Comparison of ENCODE assay signal across 10 mouse cellular contexts in genomic region chr15:98737881-98738280, GRCm38 (mm10). TPM values are rescaled to one million over a fixed set of nuclear protein-coding genes. Genes with fewer than 3 reads are reported as not detected.
A peak's percentile ranks its signal among the peaks of the same experiment; 100 is the strongest.
DNase-seq lines count a peak whose midpoint lies in the region; ATAC-seq and TF ChIP-seq lines count a peak whose summit lies in the region.
"Had no signal": no experiment of that assay in that cellular context is flagged by ENCODE, and none has a peak within 500 bp of the region (broad histone marks: within the 10 kb centered on the region; RNA-seq: fewer than 3 reads in every experiment).

No protein-coding gene starts in this region.

- peak; percentile 68 for TF ChIP-seq CTCF in lung, embryonic 14.5 days (IDR thresholded peaks at IDR 0.05; ENCODE audit: low read depth)

- peak; percentile 22 to 44 for DNase-seq in cerebellum, adult 18-20 months
- no peak for DNase-seq in cerebellum, adult 9-11 months
- DNase-seq in left cerebral cortex, adult 18-20 months (ENCODE audit: low spot score in 2 of 2), result peak; percentile 32 to 34
- no peak for DNase-seq in left cerebral cortex, postnatal 36 days (ENCODE audit: low spot score in 2 of 2)
- DNase-seq in ZHBTc4 (ENCODE audit: low read depth, low spot score), result peak; percentile 58
- DNase-seq in lung, embryonic 14.5 days, result peak; percentile 51
- DNase-seq in T-cell, adult 2 months (ENCODE audit: low spot score), result no peak
- DNase-seq in embryo, embryonic 9.5 days (ENCODE audit: extremely low spot score), result no peak

- no peak overlapping the region for H3K4me3 ChIP-seq in lung, embryonic 14.5 days (ENCODE audit: low read depth, low read length)
- H3K4me3 ChIP-seq: erythroblast, embryonic 14.5 days; limb, embryonic 12.5 days had no signal

- H3K36me3 ChIP-seq in lung, embryonic 14.5 days (ENCODE audit: insufficient read depth), result peaks cover 67% of the 10 kb centered on the region

- H3K9me3 ChIP-seq in lung, embryonic 14.5 days (ENCODE audit: low read depth, low read length), result no peaks in the 10 kb centered on the region
- H3K9me3 ChIP-seq: limb, embryonic 12.5 days had no signal

- no peaks in the 10 kb centered on the region for H3K4me1 ChIP-seq in lung, embryonic 14.5 days (ENCODE audit: insufficient read depth)
- H3K4me1 ChIP-seq: limb, embryonic 12.5 days had no signal

- intact Hi-C loops in left cerebral cortex, postnatal 36 days (cut with DNase I), result no loop called here

- H3K27me3 ChIP-seq in lung, embryonic 14.5 days (ENCODE audit: insufficient read depth, low read length), result no peaks in the 10 kb centered on the region
- H3K27me3 ChIP-seq: limb, embryonic 12.5 days had no signal

- H3K27ac ChIP-seq in lung, embryonic 14.5 days (ENCODE audit: low read depth), result no peak overlapping the region
- H3K27ac ChIP-seq: limb, embryonic 12.5 days had no signal

- H3K9ac ChIP-seq in lung, embryonic 14.5 days, result no peak overlapping the region
- H3K9ac ChIP-seq: limb, embryonic 12.5 days had no signal

- H3K4me2 ChIP-seq in lung, embryonic 14.5 days, result no peak overlapping the region
- H3K4me2 ChIP-seq: limb, embryonic 12.5 days had no signal

- ATAC-seq in lung, embryonic 14.5 days (ENCODE audit: insufficient read depth), result peak; percentile 53

RNA-seq across cellular contexts. Expression of gene Fkbp11, which starts 9.9 kb away (rescaled TPM):
- 1 to 10 TPM; 1.9 to 2.6 TPM for total RNA-seq in left cerebral cortex, adult 18-20 months (2021)
- 1 to 10 TPM; 1.5 to 2.1 TPM for total RNA-seq in left cerebral cortex, postnatal 36 days (2021)
- polyA plus RNA-seq in lung, embryonic 14.5 days (2014; fragmentation: Nextera tagmentation; extraction: Ambion mirVana), result 29.7 and 32.9 TPM in 2 replicates

RNA-seq across cellular contexts. Expression of gene Arf3, which starts 25.1 kb away (rescaled TPM):
- 100 to 1,000 TPM; 724 to 773 TPM for total RNA-seq in left cerebral cortex, adult 18-20 months (2021)
- total RNA-seq in left cerebral cortex, postnatal 36 days (2021), result 100 to 1,000 TPM; 721 to 734 TPM
- polyA plus RNA-seq in lung, embryonic 14.5 days (2014; fragmentation: Nextera tagmentation; extraction: Ambion mirVana), result 35.4 and 42.5 TPM in 2 replicates

RNA-seq across cellular contexts. Expression of gene Ccdc65, which starts 29.9 kb away (rescaled TPM):
- 10 to 100 TPM in 1 of 2 experiments, 1 to 10 TPM in 1; 9.5 to 10.5 TPM for total RNA-seq in left cerebral cortex, adult 18-20 months (2021)
- total RNA-seq in left cerebral cortex, postnatal 36 days (2021), result 10 to 100 TPM; 12.5 to 14.4 TPM
- 0.28 and 1.1 TPM in 2 replicates for polyA plus RNA-seq in lung, embryonic 14.5 days (2014; fragmentation: Nextera tagmentation; extraction: Ambion mirVana)
- polyA plus RNA-seq: erythroblast, embryonic 14.5 days had no signal

RNA-seq across cellular contexts. Expression of gene Wnt10b, which starts 40.1 kb away (rescaled TPM):
- total RNA-seq in left cerebral cortex, adult 18-20 months (2021), result 1 to 10 TPM in 1 of 2 experiments, under 1 TPM in 1; 0.63 to 1.1 TPM
- 1 to 10 TPM in 1 of 2 experiments, under 1 TPM in 1; 0.59 to 1.1 TPM for total RNA-seq in left cerebral cortex, postnatal 36 days (2021)
- 0.11 TPM in 1 of 2 replicates, not detected in the other for polyA plus RNA-seq in lung, embryonic 14.5 days (2014; fragmentation: Nextera tagmentation; extraction: Ambion mirVana)
- polyA plus RNA-seq: erythroblast, embryonic 14.5 days had no signal

RNA-seq across cellular contexts. Expression of gene Wnt1, which starts 51.8 kb away (rescaled TPM):
- total RNA-seq in left cerebral cortex, adult 18-20 months (2021), result not detected
- total RNA-seq in left cerebral cortex, postnatal 36 days (2021), result not detected
- not detected in 2 replicates for polyA plus RNA-seq in lung, embryonic 14.5 days (2014; fragmentation: Nextera tagmentation; extraction: Ambion mirVana)
- polyA plus RNA-seq: erythroblast, embryonic 14.5 days; limb, embryonic 12.5 days had no signal

Comparison
In these comparisons a context has a peak if more than half of its experiments do, and no peak if none do; other contexts are left out.
1. DNase-seq: peak in cerebellum, adult 18-20 months (2 of 2), left cerebral cortex, adult 18-20 months (2 of 2), ZHBTc4 (single experiment) and lung, embryonic 14.5 days (single experiment); none in cerebellum, adult 9-11 months (single experiment), left cerebral cortex, postnatal 36 days (0 of 2), T-cell, adult 2 months (single experiment) and embryo, embryonic 9.5 days (single experiment).